Mouse (Mus musculus) C2C12 (cell line): ENCODE measurements around the gene Slirp.

Source experiments
- CTCF ChIP-seq: IDR thresholded peaks from one replicate; pipeline ENCODE4 v1.5.1; 2011; ENCODE audit not compliant: control insufficient read depth, insufficient read depth, insufficient read length
- MAX ChIP-seq: IDR thresholded peaks from one replicate; pipeline ENCODE4 v1.6.1; 2011; ENCODE audit warnings: mild to moderate bottlenecking, control low read depth
- USF1 ChIP-seq: IDR thresholded peaks from one replicate; pipeline ENCODE4 v1.6.1; 2011; ENCODE audit warnings: low read depth, mild to moderate bottlenecking, control low read depth, moderate library complexity

DNA sequence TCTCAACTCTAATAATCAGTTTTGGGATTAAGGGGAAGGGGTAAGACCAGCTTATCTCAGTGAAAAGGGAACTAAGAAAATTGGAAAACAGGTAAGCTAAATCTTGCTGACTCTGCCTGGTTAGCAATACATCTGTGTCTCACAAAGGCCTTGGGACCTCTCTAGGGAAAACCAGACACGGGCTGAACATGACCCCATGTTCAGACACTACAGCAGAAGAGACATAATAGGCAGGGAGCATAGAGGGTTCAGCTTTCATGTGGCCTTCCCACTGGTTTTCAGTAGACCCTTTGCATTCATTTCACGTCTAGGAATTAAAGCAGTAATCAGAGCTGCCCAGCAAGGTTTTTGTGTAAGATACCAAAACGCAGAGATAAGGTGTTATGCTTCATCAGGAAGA, 19.2 kb upstream of the Slirp start:
- TF ChIP-seq CTCF (no peak), MAX (no peak), USF1 (no peak)
